Mouse (Mus musculus) bone marrow, adult 2 months (tissue): ENCODE data around the gene Uvrag.

ENCODE experiments used
- CTCF ChIP-seq: fragments of 200-500 bp; IDR thresholded peaks from 2 replicates; pipeline ENCODE4 v1.5.1; 2011; ENCODE audit warnings: low read length, control low read depth; ENCODE audit not compliant: control insufficient read depth, insufficient read depth
- POLR2A ChIP-seq: fragments of 200-500 bp; IDR thresholded peaks from 2 replicates; pipeline ENCODE4 v1.6.1; 2011; ENCODE audit warnings: low read depth, mild to moderate bottlenecking, control low read depth, low read length, borderline replicate concordance; ENCODE audit not compliant: control insufficient read depth

- TF ChIP-seq CTCF, result no peak
- no peak for TF ChIP-seq POLR2A
Observed at GRCm38 (mm10) chr7:98916581-98916980, 224.4 kb downstream of the Uvrag start.
